Mouse (Mus musculus): ENCODE measurements around the gene Hist2h3b.
"Not testable (repeated sequence)": the region's sequence is repeated elsewhere in the genome, so short reads cannot be mapped to it uniquely, and the experiment has no call there.

DNA sequence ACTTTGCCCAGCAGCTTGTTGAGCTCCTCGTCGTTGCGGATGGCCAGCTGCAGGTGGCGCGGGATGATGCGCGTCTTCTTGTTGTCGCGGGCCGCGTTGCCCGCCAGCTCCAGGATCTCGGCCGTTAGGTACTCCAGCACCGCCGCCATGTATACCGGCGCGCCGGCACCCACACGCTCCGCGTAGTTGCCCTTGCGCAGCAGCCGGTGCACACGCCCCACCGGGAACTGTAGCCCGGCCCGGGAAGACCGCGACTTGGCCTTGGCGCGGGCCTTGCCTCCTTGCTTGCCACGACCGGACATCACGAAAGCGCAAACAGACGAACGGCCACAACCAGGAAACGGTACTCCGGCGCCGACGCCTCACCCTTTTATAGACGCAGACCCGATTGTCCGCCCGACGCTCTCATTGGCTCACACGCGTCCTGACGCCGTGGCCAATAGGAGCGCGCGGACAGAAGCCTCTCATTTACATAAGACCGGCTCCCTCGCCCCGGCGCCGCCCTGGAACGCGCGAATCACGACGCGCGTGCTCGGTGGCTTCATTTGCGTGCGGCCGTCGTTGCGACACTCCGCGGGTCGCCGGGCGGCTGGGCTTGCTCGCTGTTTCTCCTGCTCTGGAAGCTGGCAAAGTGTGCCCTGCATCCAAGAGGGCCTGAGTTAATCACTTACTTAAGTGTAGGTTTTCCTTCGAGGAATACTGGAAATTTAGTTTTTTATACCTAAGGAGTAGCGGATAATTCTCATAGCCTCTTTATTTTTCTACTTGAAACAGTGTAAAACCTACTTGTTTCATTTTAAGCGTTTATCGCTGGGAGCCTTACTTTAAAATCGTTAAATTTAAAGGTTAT, 28.3 kb upstream of the Hist2h3b start, which contains the start of gene Hist2h2aa2:
- peak; percentile 53 for TF ChIP-seq POLR2A (IDR thresholded peaks at IDR 0.05; ENCODE audit: control insufficient read depth, extremely low read depth, insufficient read depth, low read length, poor library complexity)
- TF ChIP-seq CTCF (IDR thresholded peaks at IDR 0.05; ENCODE audit: borderline replicate concordance, control insufficient read depth, extremely low read depth, insufficient read depth, low read length, poor library complexity): not testable (repeated sequence)

Measured in thymus, adult 2 months (tissue).